Mouse (Mus musculus): ENCODE data around the gene Fryl.

DNA sequence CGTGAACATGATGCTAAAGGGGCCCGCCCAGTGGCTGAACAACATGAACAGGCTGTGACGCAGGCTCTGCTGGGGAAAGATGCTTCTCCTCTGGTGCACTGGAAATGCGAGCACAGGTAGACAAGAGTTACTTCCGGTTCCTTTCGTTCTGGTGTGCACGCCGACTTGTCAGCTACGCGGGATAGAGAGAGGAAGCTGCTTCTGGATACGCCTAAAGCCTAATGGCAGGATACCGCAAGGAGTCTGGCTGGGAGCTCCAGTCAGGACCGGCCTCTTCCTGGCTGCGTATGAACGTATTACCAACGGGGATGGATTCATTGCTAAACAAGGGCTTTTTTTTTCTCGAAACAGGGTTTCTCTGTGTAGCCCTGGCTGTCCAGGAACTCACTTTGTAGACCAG is 167.3 kb downstream of the Fryl start:
- TF ChIP-seq CTCF (IDR thresholded peaks at IDR 0.05; ENCODE audit: extremely low read depth, insufficient read depth, insufficient read length, insufficient replicate concordance) (no peak), POLR2A (IDR thresholded peaks at IDR 0.05; ENCODE audit: low read depth, low read length) (no peak)

Data from spleen, adult 2 months (tissue).